Mouse (Mus musculus): ENCODE data around the gene Tsc22d1.

The Tsc22d1 gene

GRCm38 (mm10) chr14:76414862-76415780, at the start of gene Tsc22d1:
Gene Tsc22d1 (plus strand): TSS chr14:76414961.
- in situ Hi-C loops (cut with MboI; ENCODE audit: low pct_unique_long_range_greater_than_20kb in 1 of 2, low sequenced_read_pairs in 2 of 2, unreplicated experiment in 1 of 2) = no loop called here

- in situ Hi-C loops (cut with MboI; ENCODE audit: low pct_unique_long_range_greater_than_20kb in 1 of 2, low sequenced_read_pairs in 2 of 2, unreplicated experiment in 1 of 2) = no loop called here
Measured at GRCm38 (mm10) chr14:76373638-76374037, 41.1 kb upstream of the Tsc22d1 start.

GRCm38 (mm10) chr14:76374601-76375000, 40.2 kb upstream of the Tsc22d1 start:
- in situ Hi-C loops (cut with MboI; ENCODE audit: low pct_unique_long_range_greater_than_20kb in 1 of 2, low sequenced_read_pairs in 2 of 2, unreplicated experiment in 1 of 2) = no loop called here

GRCm38 (mm10) chr14:76376561-76376960, 38.2 kb upstream of the Tsc22d1 start:
- in situ Hi-C loops (cut with MboI; ENCODE audit: low pct_unique_long_range_greater_than_20kb in 1 of 2, low sequenced_read_pairs in 2 of 2, unreplicated experiment in 1 of 2) = no loop called here

- in situ Hi-C loops (cut with MboI; ENCODE audit: low pct_unique_long_range_greater_than_20kb in 1 of 2, low sequenced_read_pairs in 2 of 2, unreplicated experiment in 1 of 2) = no loop called here
Measured at GRCm38 (mm10) chr14:76379411-76379810, 35.4 kb upstream of the Tsc22d1 start.

GRCm38 (mm10) chr14:76388025-76388424, 26.7 kb upstream of the Tsc22d1 start:
- in situ Hi-C loops (cut with MboI; ENCODE audit: low pct_unique_long_range_greater_than_20kb in 1 of 2, low sequenced_read_pairs in 2 of 2, unreplicated experiment in 1 of 2) = no loop called here

- in situ Hi-C loops (cut with MboI; ENCODE audit: low pct_unique_long_range_greater_than_20kb in 1 of 2, low sequenced_read_pairs in 2 of 2, unreplicated experiment in 1 of 2) = no loop called here
Measured at GRCm38 (mm10) chr14:76398251-76398650, 16.5 kb upstream of the Tsc22d1 start.

GRCm38 (mm10) chr14:76402574-76402973, 12.2 kb upstream of the Tsc22d1 start:
- in situ Hi-C loops (cut with MboI; ENCODE audit: low pct_unique_long_range_greater_than_20kb in 1 of 2, low sequenced_read_pairs in 2 of 2, unreplicated experiment in 1 of 2) = no loop called here

GRCm38 (mm10) chr14:76409111-76409510, 5.7 kb upstream of the Tsc22d1 start:
- in situ Hi-C loops (cut with MboI; ENCODE audit: low pct_unique_long_range_greater_than_20kb in 1 of 2, low sequenced_read_pairs in 2 of 2, unreplicated experiment in 1 of 2) = no loop called here

- in situ Hi-C loops (cut with MboI; ENCODE audit: low pct_unique_long_range_greater_than_20kb in 1 of 2, low sequenced_read_pairs in 2 of 2, unreplicated experiment in 1 of 2) = no loop called here
Measured at GRCm38 (mm10) chr14:76413773-76414121, 1.0 kb upstream of the Tsc22d1 start.

- in situ Hi-C loops (cut with MboI; ENCODE audit: low pct_unique_long_range_greater_than_20kb in 1 of 2, low sequenced_read_pairs in 2 of 2, unreplicated experiment in 1 of 2) = no loop called here
Measured at GRCm38 (mm10) chr14:76414122-76414861, 469 bp upstream of the Tsc22d1 start.

- in situ Hi-C loops (cut with MboI; ENCODE audit: low pct_unique_long_range_greater_than_20kb in 1 of 2, low sequenced_read_pairs in 2 of 2, unreplicated experiment in 1 of 2) = no loop called here
Measured at GRCm38 (mm10) chr14:76415781-76416301, 1.1 kb downstream of the Tsc22d1 start.

- in situ Hi-C loops (cut with MboI; ENCODE audit: low pct_unique_long_range_greater_than_20kb in 1 of 2, low sequenced_read_pairs in 2 of 2, unreplicated experiment in 1 of 2) = no loop called here
Measured at GRCm38 (mm10) chr14:76416366-76417040, 1.7 kb downstream of the Tsc22d1 start.

GRCm38 (mm10) chr14:76417346-76417745, 2.6 kb downstream of the Tsc22d1 start:
- in situ Hi-C loops (cut with MboI; ENCODE audit: low pct_unique_long_range_greater_than_20kb in 1 of 2, low sequenced_read_pairs in 2 of 2, unreplicated experiment in 1 of 2) = no loop called here

GRCm38 (mm10) chr14:76420726-76421125, 6.0 kb downstream of the Tsc22d1 start:
- in situ Hi-C loops (cut with MboI; ENCODE audit: low pct_unique_long_range_greater_than_20kb in 1 of 2, low sequenced_read_pairs in 2 of 2, unreplicated experiment in 1 of 2) = no loop called here

- in situ Hi-C loops (cut with MboI; ENCODE audit: low pct_unique_long_range_greater_than_20kb in 1 of 2, low sequenced_read_pairs in 2 of 2, unreplicated experiment in 1 of 2) = no loop called here
Measured at GRCm38 (mm10) chr14:76421162-76421561, 6.4 kb downstream of the Tsc22d1 start.

- in situ Hi-C loops (cut with MboI; ENCODE audit: low pct_unique_long_range_greater_than_20kb in 1 of 2, low sequenced_read_pairs in 2 of 2, unreplicated experiment in 1 of 2) = loop anchor here in 1 of 2 experiments (5.0 kb wide), 1 partner anchor 178 kb away; no protein-coding TSS in a partner anchor
Measured at GRCm38 (mm10) chr14:76425422-76425821, 10.7 kb downstream of the Tsc22d1 start.

- in situ Hi-C loops (cut with MboI; ENCODE audit: low pct_unique_long_range_greater_than_20kb in 1 of 2, low sequenced_read_pairs in 2 of 2, unreplicated experiment in 1 of 2) = loop anchor here in 1 of 2 experiments (5.0 kb wide), 1 partner anchor 179 kb away; no protein-coding TSS in a partner anchor
Measured at GRCm38 (mm10) chr14:76425986-76426530, 11.3 kb downstream of the Tsc22d1 start.

Data from mouse embryonic stem cell (cell line).